Mouse (Mus musculus) neutrophil, adult 83 days (primary cell): ENCODE measurements around the gene Olfr1054. TPM values are rescaled to one million over a fixed set of nuclear protein-coding genes. Genes with fewer than 3 reads are reported as not detected.

Experiments
- total RNA-seq, 2 experiments: library from RNA; stranded (reverse); gene quantifications; one replicate each; pipeline ENCODE4 v1.2.4; 2023

Gene Olfr1054
- total RNA-seq = not detected

GRCm38 (mm10) chr2:86335333-86335732, at the start of gene Olfr1054:
Olfr1054 (minus strand) TSS chr2:86335433.

DNA sequence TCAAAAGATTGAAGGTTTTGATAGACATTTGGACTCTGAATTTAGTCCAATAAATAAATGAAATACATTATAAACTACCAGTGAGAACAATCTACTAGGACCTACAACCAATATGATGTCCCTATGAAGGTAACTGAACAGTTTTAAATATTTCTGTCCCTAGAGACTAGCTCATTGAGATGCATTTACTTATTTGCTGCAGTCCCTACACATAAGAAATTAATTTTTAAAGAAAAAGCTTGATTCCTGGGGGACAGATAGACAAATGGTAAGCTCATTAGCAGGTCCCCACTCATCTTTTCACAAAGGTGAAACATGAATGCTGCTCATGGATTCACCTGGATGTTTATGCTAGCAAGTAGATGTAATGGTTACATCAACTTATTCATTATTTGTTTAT, 43.1 kb upstream of the Olfr1054 start, which contains the start of gene Olfr1057:
Gene Olfr1057, minus strand, starts transcription at position 101 of the 400 bp plus-strand sequence.

DNA sequence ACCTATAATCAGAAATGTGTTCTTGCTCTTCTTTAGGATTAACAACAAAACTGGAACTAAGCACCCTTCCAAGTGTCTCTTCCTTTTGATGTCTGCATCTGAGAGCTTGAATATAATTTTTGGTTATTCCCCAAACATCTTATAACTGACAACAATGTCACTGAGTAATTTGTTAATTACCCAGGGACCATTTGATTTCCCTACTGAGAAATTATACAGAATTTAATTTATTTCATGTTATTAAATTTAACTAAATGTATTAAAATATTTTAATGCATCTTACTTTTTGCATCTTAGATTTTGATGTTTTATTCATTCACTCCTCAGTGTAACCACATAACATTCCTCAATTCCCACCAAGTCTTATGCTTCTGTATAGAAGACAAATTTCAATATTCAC, 27.1 kb upstream of the Olfr1054 start, which contains the start of gene Olfr1056:
Gene Olfr1056, minus strand, starts transcription at position 101 of the 400 bp plus-strand sequence.

GRCm38 (mm10) chr2:86350184-86350583, 15.0 kb upstream of the Olfr1054 start, which contains the start of gene Olfr1055:
Olfr1055 (minus strand) TSS chr2:86350284.

GRCm38 (mm10) chr2:86315184-86315583, 20.0 kb downstream of the Olfr1054 start, which contains the start of gene Olfr1053:
Olfr1053 (minus strand) TSS chr2:86315284.

GRCm38 (mm10) chr2:86292155-86292554, 43.1 kb downstream of the Olfr1054 start, which contains the start of gene Olfr1052:
Olfr1052 (plus strand) TSS chr2:86292455.

Other genes with a start within 250 kb of the Olfr1054 start
- gene Olfr1037, start 248.0 kb downstream of the Olfr1054 start, total RNA-seq = not detected
- gene Olfr1039, start 199.5 kb downstream of the Olfr1054 start, total RNA-seq = not detected
- not detected for gene Olfr1040, start 188.7 kb downstream of the Olfr1054 start, total RNA-seq
- gene Olfr1042, start 173.6 kb downstream of the Olfr1054 start, total RNA-seq = not detected
- not detected for gene Olfr1043, start 167.9 kb downstream of the Olfr1054 start, total RNA-seq
- not detected for gene Olfr1044, start 157.6 kb downstream of the Olfr1054 start, total RNA-seq
- gene Olfr52, start 149.8 kb downstream of the Olfr1054 start, total RNA-seq = not detected
- gene Olfr1045, start 132.4 kb downstream of the Olfr1054 start, total RNA-seq = not detected
- gene Olfr1046, start 116.1 kb downstream of the Olfr1054 start, total RNA-seq = not detected
- gene Olfr1047, start 104.0 kb downstream of the Olfr1054 start, total RNA-seq = not detected
- not detected for gene Olfr1048, start 95.1 kb downstream of the Olfr1054 start, total RNA-seq
- not detected for gene Olfr1049, start 77.1 kb downstream of the Olfr1054 start, total RNA-seq
- gene Olfr1051, start 56.3 kb downstream of the Olfr1054 start, total RNA-seq = not detected
- gene Olfr1052, start 43.0 kb downstream of the Olfr1054 start, total RNA-seq = not detected
- gene Olfr1053, start 20.1 kb downstream of the Olfr1054 start, total RNA-seq = not detected
- not detected for gene Olfr1055, start 14.9 kb upstream of the Olfr1054 start, total RNA-seq
- not detected for gene Olfr1056, start 27.0 kb upstream of the Olfr1054 start, total RNA-seq
- gene Olfr1057, start 43.0 kb upstream of the Olfr1054 start, total RNA-seq = not detected
- gene Olfr1058, start 53.1 kb upstream of the Olfr1054 start, total RNA-seq = not detected
- gene Olfr1061, start 78.6 kb upstream of the Olfr1054 start, total RNA-seq = not detected
- gene Olfr1062, start 91.3 kb upstream of the Olfr1054 start, total RNA-seq = not detected
- gene Olfr1065, start 115.2 kb upstream of the Olfr1054 start, total RNA-seq = not detected
- not detected for gene Olfr1066, start 120.8 kb upstream of the Olfr1054 start, total RNA-seq
- not detected for gene Olfr228, start 152.0 kb upstream of the Olfr1054 start, total RNA-seq
- gene Olfr1076, start 173.0 kb upstream of the Olfr1054 start, total RNA-seq = not detected
- gene Olfr1079, start 207.0 kb upstream of the Olfr1054 start, total RNA-seq = not detected
- gene Olfr1080, start 222.8 kb upstream of the Olfr1054 start, total RNA-seq = not detected